Mouse (Mus musculus) E14TG2a.4 (cell line): ENCODE measurements at regions not wholly inside any gene's neighbourhood (a gene's known extent, or its start where the extent isn't known, plus 50 kb on each side); places are given as distances from the start of the nearest gene placed in this dataset.

Experiments used
- CTCF ChIP-seq: conservative IDR thresholded peaks from 2 replicates; pipeline ENCODE4 v1.5.1; 2014; ENCODE audit warnings: low read length
- NANOG ChIP-seq: IDR thresholded peaks from 2 replicates; pipeline ENCODE4 v1.6.1; 2014; ENCODE audit warnings: borderline replicate concordance, low read length, mixed read lengths

DNA sequence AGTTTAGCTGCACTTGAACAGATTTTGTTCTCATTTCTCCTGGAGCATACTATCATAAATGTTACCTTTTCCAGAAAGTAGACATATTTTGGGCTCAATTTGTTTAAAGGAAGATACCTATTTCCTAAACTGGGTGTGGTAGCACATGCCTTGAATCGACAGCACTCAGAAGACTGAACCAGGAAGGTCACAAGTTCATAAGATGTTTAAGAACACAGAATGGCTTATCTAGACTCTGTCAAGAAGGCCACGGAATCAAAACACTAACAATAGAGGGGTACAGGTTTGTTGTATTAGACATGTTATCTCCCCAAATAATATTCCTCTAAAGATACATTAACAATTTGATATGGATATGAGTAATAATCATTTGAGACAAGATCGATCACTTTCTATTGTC is 64.4 kb upstream of the Atp2b1 start:
- TF ChIP-seq CTCF (no peak), NANOG (no peak)
